Mouse (Mus musculus) erythroblast, embryonic 14.5 days (primary cell): Measurements from ENCODE around the gene Wt1.

ENCODE experiments used
- GATA1 ChIP-seq: IDR thresholded peaks from 2 replicates; pipeline ENCODE4 v1.6.1; 2012; ENCODE audit warnings: low read length, inconsistent platforms, mixed read lengths
- TAL1 ChIP-seq: IDR thresholded peaks from 3 replicates; pipeline ENCODE4 v1.6.1; 2012; ENCODE audit warnings: low read length, inconsistent platforms, mixed read lengths

DNA sequence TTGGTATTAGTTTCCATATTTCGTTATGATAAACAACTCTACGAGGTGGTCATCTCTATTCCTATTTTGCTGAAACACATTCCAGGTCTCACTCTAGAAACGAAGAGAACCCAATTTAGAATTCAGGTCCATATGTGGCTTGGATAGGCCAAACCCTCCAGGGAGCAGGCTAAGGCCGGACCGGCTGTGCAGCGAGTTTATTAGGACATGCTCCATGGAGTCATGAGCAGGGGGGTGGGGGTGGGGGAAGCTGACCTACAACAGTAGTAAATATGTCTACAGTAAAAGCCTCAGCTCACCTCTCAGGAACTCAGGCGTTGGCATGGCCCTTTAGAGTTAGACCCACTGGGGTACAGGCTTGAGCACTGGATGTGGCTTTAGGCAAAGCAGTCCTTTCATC is 49.2 kb upstream of the Wt1 start:
- TF ChIP-seq TAL1 (no peak), GATA1 (no peak)
